Mouse (Mus musculus) embryo, embryonic 11 days (tissue): ENCODE measurements at regions not wholly inside any gene's neighbourhood (a gene's known extent, or its start where the extent isn't known, plus 50 kb on each side); places are given as distances from the start of the nearest gene placed in this dataset.

ENCODE experiments used
- DNase-seq: peaks from one replicate; pipeline ENCODE4 v3.0.0-alpha.2; 2015

GRCm38 (mm10) chr7:60733331-60733994 lies 593.4 kb upstream of the Snrpn start:
- DNase-seq, result peak; percentile 46

DNA sequence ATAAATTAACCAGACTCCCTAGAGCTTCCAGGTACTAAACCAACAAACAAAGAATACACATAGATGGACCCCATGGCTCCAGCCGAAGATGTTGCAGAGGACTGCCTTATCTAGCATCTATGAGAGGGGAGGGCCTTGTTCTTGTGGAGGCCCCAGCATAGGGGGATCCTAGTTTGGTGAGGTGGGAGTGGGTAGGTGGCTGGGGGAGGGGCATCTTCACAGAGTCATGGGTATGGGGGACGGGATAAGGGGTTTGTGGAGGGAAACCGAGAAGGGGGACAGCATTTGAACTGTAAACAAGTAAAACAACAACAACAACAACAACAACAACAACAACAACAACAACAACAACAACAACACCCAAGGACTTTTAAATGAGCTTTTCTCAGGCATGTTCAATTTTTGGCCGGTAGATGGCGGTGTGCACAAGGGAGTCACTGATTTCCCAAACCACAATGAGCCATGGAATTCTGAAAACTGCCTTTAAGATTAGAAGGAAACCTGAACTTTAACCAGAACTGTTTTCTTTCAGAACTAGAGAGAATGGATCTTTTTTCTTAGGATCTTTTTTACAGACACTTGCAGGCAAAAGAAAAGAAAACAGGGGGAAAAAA lies 588.2 kb upstream of the Snrpn start:
- DNase-seq, result peak; percentile 59
